Mouse (Mus musculus): ENCODE results near the gene Cgas. TPM values are rescaled to one million over a fixed set of nuclear protein-coding genes. Genes with fewer than 3 reads are reported as not detected.
"Not testable (repeated sequence)": the region's sequence is repeated elsewhere in the genome, so short reads cannot be mapped to it uniquely, and the experiment has no call there.

The Cgas gene
- polyA plus RNA-seq, 1 experiment from 2014 or later = 0.85 TPM

GRCm38 (mm10) chr9:78482386-78482785, 39.3 kb upstream of the Cgas start:
- TF ChIP-seq CTCF (IDR thresholded peaks at IDR 0.05; ENCODE audit: low read depth) = no peak
- no peak for TF ChIP-seq EP300 (IDR thresholded peaks at IDR 0.05; ENCODE audit: low read depth)
- Histone ChIP-seq H3K9ac (replicated peaks) (peak overlapping the region; percentile 77), H3K4me1 (ENCODE audit: insufficient read depth) (peaks cover 10% of the 10 kb centered on the region), H3K27ac (ENCODE audit: low read depth) (peak overlapping the region; percentile 94), H3K4me2 (ENCODE audit: low read depth, low read length) (peak overlapping the region; percentile 84), H3K36me3 (replicated peaks; ENCODE audit: insufficient read depth, low read length) (peaks cover 19% of the 10 kb centered on the region), H3K4me3 (ENCODE audit: low read depth, low read length) (peak overlapping the region; percentile 94), H3K27me3 (ENCODE audit: insufficient read depth, low read length) (no peaks in the 10 kb centered on the region), H3K9me3 (ENCODE audit: low read length) (no peaks in the 10 kb centered on the region)
- ATAC-seq (no peak), DNase-seq (no peak)
- WGBS (ENCODE audit: insufficient replicate concordance) = 21% methylated on average over 3 of the region's 3 CpGs

- no peaks in the 10 kb centered on the region for H3K9me3 ChIP-seq (ENCODE audit: low read length)
- H3K27me3 ChIP-seq (ENCODE audit: insufficient read depth, low read length) = no peaks in the 10 kb centered on the region
- TF ChIP-seq CTCF (IDR thresholded peaks at IDR 0.05; ENCODE audit: low read depth) = 0 out of 2 replicates have a peak, but pooled peaks have one; percentile 5
- TF ChIP-seq EP300 (IDR thresholded peaks at IDR 0.05; ENCODE audit: low read depth) = 0 out of 2 replicates have a peak, but pooled peaks have one; percentile 36
- H3K4me1 ChIP-seq (ENCODE audit: insufficient read depth) = peaks cover 10% of the 10 kb centered on the region
- H3K9ac ChIP-seq (replicated peaks) = peak overlapping the region; percentile 99
- peak; percentile 90 for ATAC-seq
- WGBS (ENCODE audit: insufficient replicate concordance) = under 1% methylated on average over 70 of the region's 77 CpGs
- peak overlapping the region; percentile 94 for H3K4me3 ChIP-seq (ENCODE audit: low read depth, low read length)
- peak overlapping the region; percentile 99 for H3K27ac ChIP-seq (ENCODE audit: low read depth)
- H3K36me3 ChIP-seq (replicated peaks; ENCODE audit: insufficient read depth, low read length) = peaks cover 25% of the 10 kb centered on the region
- peak; percentile 95 for DNase-seq
- peak overlapping the region; percentile 84 for H3K4me2 ChIP-seq (ENCODE audit: low read depth, low read length)
Observed at GRCm38 (mm10) chr9:78481423-78482331, 38.6 kb upstream of the Cgas start.

- Histone ChIP-seq H3K4me2 (ENCODE audit: low read depth, low read length) (peak overlapping the region; percentile 84), H3K36me3 (replicated peaks; ENCODE audit: insufficient read depth, low read length) (peaks cover 31% of the 10 kb centered on the region), H3K27ac (ENCODE audit: low read depth) (peak overlapping the region; percentile 99), H3K9me3 (ENCODE audit: low read length) (no peaks in the 10 kb centered on the region), H3K4me3 (ENCODE audit: low read depth, low read length) (peak overlapping the region; percentile 94), H3K9ac (replicated peaks) (peak overlapping the region; percentile 99), H3K4me1 (ENCODE audit: insufficient read depth) (peaks cover 10% of the 10 kb centered on the region), H3K27me3 (ENCODE audit: insufficient read depth, low read length) (no peaks in the 10 kb centered on the region)
- ATAC-seq = peak; percentile 56
- DNase-seq = peak; percentile 86
- WGBS (ENCODE audit: insufficient replicate concordance) = under 1% methylated on average over 46 of the region's 46 CpGs
- TF ChIP-seq EP300 (IDR thresholded peaks at IDR 0.05; ENCODE audit: low read depth) = no peak
- no peak for TF ChIP-seq CTCF (IDR thresholded peaks at IDR 0.05; ENCODE audit: low read depth)
Observed at GRCm38 (mm10) chr9:78480706-78481358, 37.8 kb upstream of the Cgas start.

- Histone ChIP-seq H3K4me2 (ENCODE audit: low read depth, low read length) (peak overlapping the region; percentile 84), H3K4me3 (ENCODE audit: low read depth, low read length) (peak overlapping the region; percentile 94), H3K36me3 (replicated peaks; ENCODE audit: insufficient read depth, low read length) (peaks cover 32% of the 10 kb centered on the region), H3K27ac (ENCODE audit: low read depth) (peak overlapping the region; percentile 99), H3K9ac (replicated peaks) (peak overlapping the region; percentile 99)
- H3K27me3 ChIP-seq (ENCODE audit: insufficient read depth, low read length); ATAC-seq; H3K9me3 ChIP-seq (ENCODE audit: low read length); H3K4me1 ChIP-seq (ENCODE audit: insufficient read depth); DNase-seq: not testable (repeated sequence)
- WGBS (ENCODE audit: insufficient replicate concordance) = 2% methylated on average over 13 of the region's 13 CpGs
Observed at GRCm38 (mm10) chr9:78480227-78480626, 37.2 kb upstream of the Cgas start.

DNA sequence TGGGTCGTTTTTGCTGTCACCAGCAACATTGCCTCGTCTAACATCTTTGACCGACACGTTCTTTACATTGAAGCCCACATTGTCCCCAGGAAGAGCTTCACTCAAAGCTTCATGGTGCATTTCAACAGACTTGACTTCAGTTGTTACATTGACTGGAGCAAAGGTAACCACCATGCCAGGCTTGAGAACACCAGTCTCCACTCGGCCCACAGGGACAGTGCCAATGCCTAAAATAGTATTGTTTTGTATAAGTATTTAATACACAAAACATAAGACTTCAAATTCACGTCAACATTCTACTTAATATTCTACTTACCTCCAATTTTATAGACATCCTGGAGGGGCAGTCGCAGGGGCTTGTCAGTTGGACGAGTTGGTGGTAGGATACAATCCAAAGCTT, 36.3 kb upstream of the Cgas start:
- peak overlapping the region; percentile 84 for H3K4me2 ChIP-seq (ENCODE audit: low read depth, low read length)
- H3K9ac ChIP-seq (replicated peaks) = peak overlapping the region; percentile 51
- not testable (repeated sequence) for ATAC-seq; H3K4me1 ChIP-seq (ENCODE audit: insufficient read depth); H3K9me3 ChIP-seq (ENCODE audit: low read length); DNase-seq; H3K27me3 ChIP-seq (ENCODE audit: insufficient read depth, low read length)
- H3K27ac ChIP-seq (ENCODE audit: low read depth) = 0 out of 2 replicates have a peak overlapping the region, but pooled peaks have one; percentile 18
- 29% methylated on average over 8 of the region's 8 CpGs for WGBS (ENCODE audit: insufficient replicate concordance)
- H3K4me3 ChIP-seq (ENCODE audit: low read depth, low read length) = peak overlapping the region; percentile 94
- H3K36me3 ChIP-seq (replicated peaks; ENCODE audit: insufficient read depth, low read length) = peaks cover 40% of the 10 kb centered on the region

GRCm38 (mm10) chr9:78478009-78478605, 35.1 kb upstream of the Cgas start:
- H3K9ac ChIP-seq (replicated peaks); DNase-seq; H3K4me3 ChIP-seq (ENCODE audit: low read depth, low read length); H3K27me3 ChIP-seq (ENCODE audit: insufficient read depth, low read length); H3K9me3 ChIP-seq (ENCODE audit: low read length); H3K4me2 ChIP-seq (ENCODE audit: low read depth, low read length); ATAC-seq; H3K4me1 ChIP-seq (ENCODE audit: insufficient read depth): not testable (repeated sequence)
- Histone ChIP-seq H3K27ac (ENCODE audit: low read depth) (0 out of 2 replicates have a peak overlapping the region, but pooled peaks have one; percentile 16), H3K36me3 (replicated peaks; ENCODE audit: insufficient read depth, low read length) (peaks cover 47% of the 10 kb centered on the region)
- WGBS (ENCODE audit: insufficient replicate concordance) = 70% methylated on average over 1 of the region's 1 CpGs
